In genomic region chr11:104704097-104704496, GRCm38 (mm10) we compare ENCODE assay signal across 20 mouse cellular contexts. TPM values are rescaled to one million over a fixed set of nuclear protein-coding genes. Genes with fewer than 3 reads are reported as not detected.
A peak's percentile ranks its signal among the peaks of the same experiment; 100 is the strongest.
DNase-seq lines count a peak whose midpoint lies in the region; ATAC-seq and TF ChIP-seq lines count a peak whose summit lies in the region.
"Had no signal": no experiment of that assay in that cellular context is flagged by ENCODE, and none has a peak within 500 bp of the region (broad histone marks: within the 10 kb centered on the region; RNA-seq: fewer than 3 reads in every experiment).

No protein-coding gene starts in this region.

- no peaks in the 10 kb centered on the region for H3K36me3 ChIP-seq in kidney, embryonic 15.5 days
- no peaks in the 10 kb centered on the region for H3K36me3 ChIP-seq in midbrain, postnatal 0 days (ENCODE audit: insufficient read depth, low read length)
- H3K36me3 ChIP-seq in midbrain, embryonic 15.5 days (replicated peaks), result no peaks in the 10 kb centered on the region
- H3K36me3 ChIP-seq in limb, embryonic 12.5 days, result no peaks in the 10 kb centered on the region
- H3K36me3 ChIP-seq: liver, embryonic 13.5 days; lung, embryonic 15.5 days had no signal

- 25% methylated on average over 15 of the region's 15 CpGs for WGBS in kidney, embryonic 15.5 days
- WGBS in midbrain, postnatal 0 days, result 59% methylated on average over 15 of the region's 15 CpGs
- 61% methylated on average over 15 of the region's 15 CpGs for WGBS in midbrain, embryonic 15.5 days
- WGBS in limb, embryonic 12.5 days, result 43% methylated on average over 15 of the region's 15 CpGs

- TF ChIP-seq CTCF in midbrain, postnatal 0 days (IDR thresholded peaks at IDR 0.05), result no peak

- peak overlapping the region; percentile 45 for H3K4me2 ChIP-seq in kidney, embryonic 15.5 days
- no peak overlapping the region for H3K4me2 ChIP-seq in midbrain, postnatal 0 days (ENCODE audit: low read depth, low read length, poor library complexity, severe bottlenecking)
- H3K4me2 ChIP-seq in midbrain, embryonic 15.5 days, result no peak overlapping the region
- H3K4me2 ChIP-seq in limb, embryonic 12.5 days, result peak overlapping the region; percentile 21; the same call in 1 of the 2 replicates
- H3K4me2 ChIP-seq: liver, embryonic 13.5 days; lung, embryonic 15.5 days had no signal

- ATAC-seq in kidney, embryonic 15.5 days (replicated peaks; ENCODE audit: low FRiP score), result peak; percentile 73
- ATAC-seq in midbrain, postnatal 0 days (ENCODE audit: low FRiP score), result no peak
- ATAC-seq in midbrain, embryonic 15.5 days (replicated peaks), result no peak
- ATAC-seq in limb, embryonic 12.5 days (ENCODE audit: insufficient number of reproducible peaks, insufficient read depth, low FRiP score, low TSS enrichment, low read depth), result no peak
- ATAC-seq in megakaryocyte, adult 5-6 weeks (ENCODE audit: poor library complexity, severe bottlenecking), result no peak
- no peak for ATAC-seq in activated CD4-positive, CD25-positive, alpha-beta regulatory T cell, adult 4 months

- no peaks in the 10 kb centered on the region for H3K27me3 ChIP-seq in kidney, embryonic 15.5 days
- H3K27me3 ChIP-seq in midbrain, postnatal 0 days (ENCODE audit: insufficient read depth, low read length), result no peaks in the 10 kb centered on the region
- no peaks in the 10 kb centered on the region for H3K27me3 ChIP-seq in midbrain, embryonic 15.5 days (replicated peaks)
- H3K27me3 ChIP-seq in limb, embryonic 12.5 days, result no peaks in the 10 kb centered on the region
- H3K27me3 ChIP-seq: liver, embryonic 13.5 days; lung, embryonic 15.5 days had no signal

- no peak for DNase-seq in kidney, adult 8-10 months
- peak; percentile 6 for DNase-seq in midbrain, postnatal 0 days (ENCODE audit: low spot score)
- DNase-seq in retina, postnatal 1 day, result peak; percentile 22
- DNase-seq: cerebellum, postnatal 10 days; gastrocnemius, postnatal 10 days; heart, adult 2 months; kidney, postnatal 14 days; liver, embryonic 13.5 days; right cerebral cortex, postnatal 4 days; thymus, postnatal 25 days had no signal

- no peak overlapping the region for H3K27ac ChIP-seq in kidney, embryonic 15.5 days
- no peak overlapping the region for H3K27ac ChIP-seq in midbrain, postnatal 0 days (ENCODE audit: low read depth, low read length)
- no peak overlapping the region for H3K27ac ChIP-seq in midbrain, embryonic 15.5 days
- no peak overlapping the region for H3K27ac ChIP-seq in limb, embryonic 12.5 days
- H3K27ac ChIP-seq: heart, adult 2 months; liver, embryonic 13.5 days; lung, embryonic 15.5 days had no signal

- peak overlapping the region; percentile 17; the same call in 1 of the 2 replicates for H3K4me3 ChIP-seq in kidney, embryonic 15.5 days (replicated peaks)
- H3K4me3 ChIP-seq in midbrain, postnatal 0 days (ENCODE audit: low read depth, low read length), result no peak overlapping the region
- H3K4me3 ChIP-seq in midbrain, embryonic 15.5 days, result no peak overlapping the region
- H3K4me3 ChIP-seq in limb, embryonic 12.5 days (replicated peaks), result no peak overlapping the region
- H3K4me3 ChIP-seq: heart, adult 2 months; liver, embryonic 13.5 days; lung, embryonic 15.5 days had no signal

- no peak overlapping the region for H3K9ac ChIP-seq in kidney, embryonic 15.5 days
- no peak overlapping the region for H3K9ac ChIP-seq in midbrain, postnatal 0 days (replicated peaks; ENCODE audit: low read length, poor library complexity, severe bottlenecking)
- H3K9ac ChIP-seq in midbrain, embryonic 15.5 days, result no peak overlapping the region
- no peak overlapping the region for H3K9ac ChIP-seq in limb, embryonic 12.5 days (replicated peaks)
- H3K9ac ChIP-seq: liver, embryonic 13.5 days; lung, embryonic 15.5 days had no signal

- H3K9me3 ChIP-seq in kidney, embryonic 15.5 days (replicated peaks), result no peaks in the 10 kb centered on the region
- no peaks in the 10 kb centered on the region for H3K9me3 ChIP-seq in midbrain, postnatal 0 days (ENCODE audit: low read length)
- H3K9me3 ChIP-seq in midbrain, embryonic 15.5 days, result no peaks in the 10 kb centered on the region
- H3K9me3 ChIP-seq in limb, embryonic 12.5 days, result no peaks in the 10 kb centered on the region
- H3K9me3 ChIP-seq: liver, embryonic 13.5 days; lung, embryonic 15.5 days had no signal

- H3K4me1 ChIP-seq in kidney, embryonic 15.5 days, result 0 out of 2 replicates have a peak, but pooled peaks cover 9% of the 10 kb centered on the region
- H3K4me1 ChIP-seq in midbrain, postnatal 0 days (ENCODE audit: insufficient read depth, low read length), result no peaks in the 10 kb centered on the region
- no peaks in the 10 kb centered on the region for H3K4me1 ChIP-seq in midbrain, embryonic 15.5 days
- no peaks in the 10 kb centered on the region for H3K4me1 ChIP-seq in limb, embryonic 12.5 days (replicated peaks)
- H3K4me1 ChIP-seq: liver, embryonic 13.5 days; lung, embryonic 15.5 days had no signal

RNA-seq across cellular contexts. Expression of gene Gm11639, which starts 18.6 kb away (rescaled TPM):
- 0.17 and 0.30 TPM in 2 replicates for polyA plus RNA-seq in kidney, embryonic 15.5 days (2015; fragmentation: Nextera tagmentation; extraction: Ambion mirVana)
- total RNA-seq in midbrain, postnatal 0 days (2014; rRNA removed), result under 0.01 TPM in 2 replicates
- polyA plus RNA-seq in midbrain, postnatal 0 days (2015; fragmentation: Nextera tagmentation; extraction: Ambion mirVana), result 0.01 and 0.33 TPM in 2 replicates
- 0.01 and 0.17 TPM in 2 replicates for polyA plus RNA-seq in midbrain, embryonic 15.5 days (2015; fragmentation: Nextera tagmentation; extraction: Ambion mirVana)
- not detected in 2 replicates for polyA plus RNA-seq in limb, embryonic 12.5 days (2016; fragmentation: Nextera tagmentation; extraction: Ambion mirVana)
- total RNA-seq in megakaryocyte, adult 5-6 weeks (2015), result not detected in 2 replicates
- not detected in 2 replicates for total RNA-seq in megakaryocyte, adult 5-6 weeks (2017)
- polyA plus RNA-seq in activated CD4-positive, CD25-positive, alpha-beta regulatory T cell, adult 4 months (2017; shearing (Covaris generic)), result under 1 TPM in 1 of 2 experiments, not detected in 1; 0.06 TPM
- total RNA-seq: megakaryocyte progenitor cell, adult 5-6 weeks had no signal
- polyA plus RNA-seq: C2C12; forebrain, embryonic 11.5 days; heart, adult 2 months; heart, embryonic 16.5 days; lung, embryonic 15.5 days had no signal

Comparison
In these comparisons a context has a peak if more than half of its experiments do, and no peak if none do; other contexts are left out.
1. H3K4me2 ChIP-seq: peak in kidney, embryonic 15.5 days (single experiment) and limb, embryonic 12.5 days (single experiment); none in midbrain, postnatal 0 days (single experiment) and midbrain, embryonic 15.5 days (single experiment).
2. DNase-seq: peak in midbrain, postnatal 0 days (single experiment) and retina, postnatal 1 day (single experiment); none in kidney, adult 8-10 months (0 of 2).